Mouse (Mus musculus): ENCODE data around the gene Dnah3. TPM values are rescaled to one million over a fixed set of nuclear protein-coding genes. Genes with fewer than 3 reads are reported as not detected.

Gene Dnah3
- 0.01 TPM in 1 of 2 replicates, not detected in the other for polyA plus RNA-seq (2015; fragmentation: Nextera tagmentation; extraction: Ambion mirVana)

DNA sequence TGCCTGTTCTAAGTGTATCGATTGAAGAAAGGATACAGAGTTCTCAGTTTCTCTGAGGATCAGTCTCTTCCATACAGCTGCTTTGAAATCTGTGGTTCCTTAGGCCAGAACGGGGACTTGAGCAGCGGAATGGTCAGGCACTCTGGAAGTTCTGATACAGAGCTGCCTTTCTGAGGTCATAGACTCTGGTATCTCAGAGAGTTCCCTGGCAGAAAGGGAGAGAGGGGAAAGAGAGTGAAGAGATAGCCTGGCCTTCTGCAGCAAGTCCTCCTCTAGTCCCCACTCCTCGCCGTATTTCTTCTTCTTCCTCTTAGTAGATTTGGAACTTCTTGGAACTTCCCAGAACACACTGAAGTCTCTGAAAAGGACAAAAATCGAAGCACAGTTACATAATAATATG lies at the start of gene Dnah3:
TSS of gene Dnah3 (minus strand) at position 101 of the 400 bp plus-strand sequence.
- 81% methylated on average over 6 of the region's 6 CpGs for WGBS
- no peak within 1 kb of the TSS for H3K4me2 ChIP-seq
- no peaks in the 10 kb centered on the region for H3K4me1 ChIP-seq
- H3K9ac ChIP-seq, result no peak within 1 kb of the TSS
- H3K27ac ChIP-seq, result no peak within 1 kb of the TSS
- H3K4me3 ChIP-seq (replicated peaks), result no peak within 1 kb of the TSS
- no peaks in the 10 kb centered on the region for H3K36me3 ChIP-seq
- H3K9me3 ChIP-seq, result no peaks in the 10 kb centered on the region
- no peaks in the 10 kb centered on the region for H3K27me3 ChIP-seq (replicated peaks)
- no peak for ATAC-seq (ENCODE audit: insufficient read depth, low FRiP score, low read depth)

DNA sequence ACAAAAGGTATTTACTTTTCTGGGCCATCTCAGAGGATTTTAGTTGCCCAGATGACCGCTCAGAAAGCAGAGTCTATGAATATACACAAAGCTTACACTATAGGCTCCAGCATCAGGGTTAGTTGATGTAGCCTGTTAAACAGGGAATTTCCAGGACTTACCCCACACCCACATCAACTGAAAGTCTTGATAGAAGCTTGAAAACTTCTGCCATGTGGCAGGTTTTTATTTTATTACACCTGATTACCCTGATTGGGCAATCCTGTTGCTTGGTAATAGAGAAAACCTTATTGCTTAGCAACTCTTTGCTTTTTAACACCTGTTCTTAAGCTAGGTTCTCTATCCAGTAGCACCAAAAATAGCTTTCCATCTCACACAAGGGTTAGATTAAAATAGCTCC lies 47.7 kb upstream of the Dnah3 start:
- no peak overlapping the region for H3K9ac ChIP-seq
- H3K27me3 ChIP-seq (replicated peaks), result 0 out of 2 replicates have a peak, but pooled peaks cover 4% of the 10 kb centered on the region
- no peaks in the 10 kb centered on the region for H3K4me1 ChIP-seq
- no peak for ATAC-seq (ENCODE audit: insufficient read depth, low FRiP score, low read depth)
- no peaks in the 10 kb centered on the region for H3K9me3 ChIP-seq
- WGBS, result 83% methylated on average over 1 of the region's 1 CpGs
- H3K4me2 ChIP-seq, result no peak overlapping the region
- no peak overlapping the region for H3K27ac ChIP-seq
- no peak overlapping the region for H3K4me3 ChIP-seq (replicated peaks)
- no peaks in the 10 kb centered on the region for H3K36me3 ChIP-seq

DNA sequence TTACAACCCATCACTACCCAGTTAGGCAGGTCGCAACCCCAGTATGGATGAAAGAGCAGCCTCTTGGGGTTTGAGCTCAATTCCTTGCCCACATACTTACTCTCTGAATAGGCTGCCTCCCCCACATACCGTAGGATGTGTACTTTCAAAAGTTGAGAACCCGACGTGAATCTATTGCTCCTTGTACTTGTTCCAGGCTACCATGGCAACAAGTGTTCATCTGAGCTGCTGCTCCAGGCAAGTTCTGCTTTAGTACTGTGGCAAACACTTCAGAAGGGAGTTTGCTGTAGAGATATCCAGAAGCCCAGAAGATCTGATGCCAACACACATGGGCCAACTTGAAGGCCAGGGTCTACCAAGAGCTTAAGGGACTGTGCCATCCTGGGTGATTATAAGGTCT lies 33.9 kb upstream of the Dnah3 start:
- Histone ChIP-seq H3K9me3 (no peaks in the 10 kb centered on the region), H3K4me2 (no peak overlapping the region), H3K4me1 (peaks cover 5% of the 10 kb centered on the region; the same call in 1 of the 2 replicates), H3K27ac (no peak overlapping the region), H3K9ac (no peak overlapping the region), H3K4me3 (replicated peaks) (no peak overlapping the region), H3K27me3 (replicated peaks) (no peaks in the 10 kb centered on the region), H3K36me3 (no peaks in the 10 kb centered on the region)
- no peak for ATAC-seq (ENCODE audit: insufficient read depth, low FRiP score, low read depth)
- WGBS, result 57% methylated on average over 4 of the region's 4 CpGs

DNA sequence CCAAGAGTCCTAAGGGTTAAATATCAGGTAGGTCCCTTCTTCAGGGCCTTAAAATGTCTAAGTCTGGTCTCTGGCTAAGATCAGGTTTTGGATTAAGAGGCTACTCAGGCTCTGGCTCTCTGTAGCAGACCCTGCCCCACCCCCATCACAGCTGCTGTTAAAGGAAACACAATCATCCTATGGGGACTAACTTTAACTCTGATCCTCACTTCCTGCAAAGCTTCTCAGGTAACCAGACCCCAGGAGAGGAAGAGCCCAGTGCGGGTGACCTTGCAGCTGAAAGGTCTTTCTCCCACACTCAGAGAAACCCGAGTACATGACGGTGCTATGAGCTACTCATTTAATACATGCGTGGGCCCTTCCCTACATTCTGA lies 32.6 kb upstream of the Dnah3 start:
- H3K27ac ChIP-seq, result no peak overlapping the region
- no peaks in the 10 kb centered on the region for H3K36me3 ChIP-seq
- H3K9me3 ChIP-seq, result no peaks in the 10 kb centered on the region
- H3K27me3 ChIP-seq (replicated peaks), result no peaks in the 10 kb centered on the region
- H3K4me3 ChIP-seq (replicated peaks), result no peak overlapping the region
- no peak overlapping the region for H3K4me2 ChIP-seq
- ATAC-seq (ENCODE audit: insufficient read depth, low FRiP score, low read depth), result no peak
- WGBS, result 34% methylated on average over 4 of the region's 4 CpGs
- peaks cover 5% of the 10 kb centered on the region; the same call in 1 of the 2 replicates for H3K4me1 ChIP-seq
- H3K9ac ChIP-seq, result no peak overlapping the region

DNA sequence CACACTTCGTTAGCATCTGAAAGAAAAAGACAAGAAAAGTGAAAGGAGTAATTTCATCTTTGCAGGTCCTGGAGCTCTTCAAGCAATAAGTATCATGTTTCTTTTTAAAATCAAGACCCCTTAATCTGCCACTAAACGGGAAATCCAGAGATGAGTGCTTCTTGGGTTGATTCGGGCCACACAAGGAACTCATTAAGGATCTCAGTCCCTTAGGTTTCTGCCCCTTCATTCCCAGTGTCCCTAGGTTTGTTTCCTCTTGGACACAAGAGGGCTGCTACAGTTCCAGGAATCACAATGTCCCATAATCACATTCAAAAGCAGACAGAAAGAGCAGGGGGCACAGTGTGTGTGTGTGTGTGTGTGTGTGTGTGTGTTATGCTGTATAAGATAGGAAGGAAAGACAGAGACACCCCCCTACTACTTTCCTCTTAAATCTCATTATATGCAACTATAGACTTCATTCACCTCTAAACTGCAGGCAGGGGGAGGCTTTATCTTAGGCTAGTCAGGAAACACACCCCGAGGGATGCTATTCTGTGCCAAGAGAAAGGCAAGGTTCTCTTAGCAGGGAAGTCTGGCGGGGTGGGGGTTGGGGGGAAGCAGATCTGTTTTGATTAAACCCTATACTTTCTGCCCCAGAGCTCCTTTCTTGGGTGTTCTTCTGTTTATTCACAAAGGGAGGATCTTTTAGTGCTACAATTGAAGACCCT lies 32.1 kb upstream of the Dnah3 start:
- peaks cover 5% of the 10 kb centered on the region; the same call in 1 of the 2 replicates for H3K4me1 ChIP-seq
- no peak overlapping the region for H3K4me3 ChIP-seq (replicated peaks)
- H3K27ac ChIP-seq, result no peak overlapping the region
- H3K9me3 ChIP-seq, result no peaks in the 10 kb centered on the region
- H3K4me2 ChIP-seq, result no peak overlapping the region
- H3K36me3 ChIP-seq, result no peaks in the 10 kb centered on the region
- no peaks in the 10 kb centered on the region for H3K27me3 ChIP-seq (replicated peaks)
- WGBS, result 43% methylated on average over 5 of the region's 5 CpGs
- ATAC-seq (ENCODE audit: insufficient read depth, low FRiP score, low read depth), result no peak
- no peak overlapping the region for H3K9ac ChIP-seq

DNA sequence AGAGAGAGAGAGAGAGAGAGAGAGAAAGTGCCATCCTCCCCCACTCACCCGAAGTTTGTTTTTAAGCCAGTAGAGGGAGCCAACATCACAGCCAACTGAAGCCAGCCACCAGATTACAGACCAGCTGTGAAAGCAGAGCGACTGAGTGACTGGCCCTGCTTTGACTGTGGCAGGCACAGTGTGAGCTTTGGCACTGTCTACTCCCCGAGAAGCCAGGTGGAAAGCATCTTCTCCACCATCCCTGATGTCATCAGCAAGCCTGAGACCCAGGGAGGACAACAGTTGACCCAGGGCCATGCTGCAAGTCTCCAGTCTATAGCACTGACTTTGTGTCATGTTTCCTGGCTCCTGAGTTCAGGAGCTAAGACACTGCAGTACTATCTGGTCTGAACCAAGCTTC lies 29.8 kb upstream of the Dnah3 start:
- no peak overlapping the region for H3K4me2 ChIP-seq
- peak; percentile 81 for ATAC-seq (ENCODE audit: insufficient read depth, low FRiP score, low read depth)
- peaks cover 6% of the 10 kb centered on the region; the same call in 1 of the 2 replicates for H3K36me3 ChIP-seq
- H3K9me3 ChIP-seq, result no peaks in the 10 kb centered on the region
- H3K4me3 ChIP-seq (replicated peaks), result no peak overlapping the region
- H3K9ac ChIP-seq, result no peak overlapping the region
- H3K4me1 ChIP-seq, result peaks cover 5% of the 10 kb centered on the region; the same call in 1 of the 2 replicates
- WGBS, result 2% methylated on average over 3 of the region's 3 CpGs
- no peaks in the 10 kb centered on the region for H3K27me3 ChIP-seq (replicated peaks)
- no peak overlapping the region for H3K27ac ChIP-seq

DNA sequence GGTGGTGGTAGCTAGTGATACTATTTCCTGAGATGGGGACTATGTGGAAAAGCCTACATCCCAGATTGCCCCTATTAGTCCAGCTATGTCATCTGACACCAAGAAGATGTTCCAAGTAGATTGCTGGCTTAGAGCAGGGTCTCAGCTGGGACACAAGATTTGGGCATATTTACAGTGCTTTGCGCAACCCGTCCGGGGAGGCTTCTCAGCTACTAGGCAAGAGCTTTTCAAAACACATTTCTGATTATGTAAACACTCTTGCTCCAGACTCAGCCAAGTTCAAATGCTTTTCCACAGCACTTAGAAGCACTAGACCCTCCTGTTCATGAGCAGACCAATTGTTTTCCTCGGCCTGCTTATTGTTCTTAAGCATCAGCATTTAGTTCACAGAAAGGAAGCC lies 28.7 kb upstream of the Dnah3 start:
- H3K9ac ChIP-seq, result no peak overlapping the region
- peaks cover 5% of the 10 kb centered on the region; the same call in 1 of the 2 replicates for H3K4me1 ChIP-seq
- H3K36me3 ChIP-seq, result peaks cover 6% of the 10 kb centered on the region; the same call in 1 of the 2 replicates
- no peaks in the 10 kb centered on the region for H3K27me3 ChIP-seq (replicated peaks)
- ATAC-seq (ENCODE audit: insufficient read depth, low FRiP score, low read depth), result no peak
- H3K27ac ChIP-seq, result no peak overlapping the region
- no peak overlapping the region for H3K4me2 ChIP-seq
- no peaks in the 10 kb centered on the region for H3K9me3 ChIP-seq
- WGBS, result 67% methylated on average over 4 of the region's 4 CpGs
- H3K4me3 ChIP-seq (replicated peaks), result no peak overlapping the region

DNA sequence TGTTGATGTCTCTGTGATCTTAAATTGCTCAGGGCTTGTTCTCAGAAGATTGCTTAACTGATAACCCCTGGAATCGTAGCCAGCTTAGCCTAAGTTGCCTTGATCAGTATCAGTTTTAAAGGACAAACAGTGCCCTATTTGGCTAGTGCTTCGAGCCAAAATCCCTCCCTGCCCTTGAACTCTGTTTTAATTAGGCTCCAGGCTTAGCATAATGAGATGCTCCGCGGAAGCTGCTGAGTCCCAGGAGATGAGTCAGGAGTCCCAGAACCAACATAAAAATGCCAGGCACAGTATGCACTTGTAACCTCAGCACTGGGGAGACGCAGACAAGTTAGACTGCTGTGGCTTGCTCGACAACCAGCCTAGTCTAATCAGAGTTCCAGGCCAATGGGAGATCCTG lies 22.4 kb upstream of the Dnah3 start:
- Histone ChIP-seq H3K9ac (no peak overlapping the region), H3K27ac (no peak overlapping the region), H3K9me3 (no peaks in the 10 kb centered on the region), H3K4me3 (replicated peaks) (no peak overlapping the region), H3K36me3 (peaks cover 11% of the 10 kb centered on the region), H3K4me1 (no peaks in the 10 kb centered on the region), H3K27me3 (replicated peaks) (no peaks in the 10 kb centered on the region), H3K4me2 (no peak overlapping the region)
- WGBS, result 52% methylated on average over 6 of the region's 6 CpGs
- ATAC-seq (ENCODE audit: insufficient read depth, low FRiP score, low read depth), result no peak

DNA sequence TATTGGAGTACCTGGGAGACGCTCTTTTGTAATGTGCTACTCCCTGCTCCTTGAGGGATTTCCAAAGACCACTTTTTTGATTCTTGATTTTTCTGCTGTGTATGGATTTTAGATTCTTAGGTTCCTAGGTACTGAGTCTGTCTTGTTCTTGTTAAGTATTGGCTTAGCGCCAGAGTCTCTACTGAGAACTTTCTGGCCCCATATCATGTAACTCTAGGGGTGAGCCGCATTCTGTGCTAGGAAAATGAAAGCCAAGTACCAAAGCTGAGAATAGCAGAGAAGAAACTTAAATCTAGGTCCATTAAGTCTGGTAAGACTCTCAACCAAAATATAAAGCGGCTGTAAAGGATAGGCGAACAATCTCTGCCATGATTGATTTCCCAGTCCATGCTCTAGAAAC lies 21.9 kb upstream of the Dnah3 start:
- ATAC-seq (ENCODE audit: insufficient read depth, low FRiP score, low read depth), result no peak
- 81% methylated on average over 5 of the region's 5 CpGs for WGBS
- peaks cover 11% of the 10 kb centered on the region for H3K36me3 ChIP-seq
- H3K9me3 ChIP-seq, result no peaks in the 10 kb centered on the region
- H3K4me3 ChIP-seq (replicated peaks), result no peak overlapping the region
- H3K9ac ChIP-seq, result no peak overlapping the region
- no peaks in the 10 kb centered on the region for H3K4me1 ChIP-seq
- H3K4me2 ChIP-seq, result no peak overlapping the region
- H3K27me3 ChIP-seq (replicated peaks), result no peaks in the 10 kb centered on the region
- H3K27ac ChIP-seq, result no peak overlapping the region

DNA sequence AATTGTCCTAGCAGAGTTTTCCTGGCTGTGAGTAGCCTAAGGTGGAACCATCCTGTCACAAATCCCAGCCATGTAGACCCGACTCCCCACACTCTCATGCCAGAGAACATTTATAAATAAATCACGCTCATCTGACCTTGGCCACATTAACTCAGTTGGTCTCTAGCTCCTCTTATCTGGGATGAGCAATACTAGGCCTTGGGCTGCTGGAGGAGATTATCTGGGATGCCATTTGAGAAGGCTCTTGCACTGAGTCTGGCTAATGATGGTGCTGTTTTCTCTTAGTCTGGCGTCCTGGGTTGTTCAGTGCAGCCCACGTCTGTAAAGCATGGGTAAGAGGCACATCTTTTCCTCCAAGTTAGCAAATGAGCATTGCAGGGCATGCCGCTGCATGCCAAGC lies 14.6 kb upstream of the Dnah3 start:
- no peak overlapping the region for H3K4me2 ChIP-seq
- no peaks in the 10 kb centered on the region for H3K36me3 ChIP-seq
- H3K9ac ChIP-seq, result no peak overlapping the region
- no peak for ATAC-seq (ENCODE audit: insufficient read depth, low FRiP score, low read depth)
- no peaks in the 10 kb centered on the region for H3K9me3 ChIP-seq
- 78% methylated on average over 5 of the region's 5 CpGs for WGBS
- no peak overlapping the region for H3K27ac ChIP-seq
- no peaks in the 10 kb centered on the region for H3K27me3 ChIP-seq (replicated peaks)
- H3K4me3 ChIP-seq (replicated peaks), result no peak overlapping the region
- H3K4me1 ChIP-seq, result no peaks in the 10 kb centered on the region

DNA sequence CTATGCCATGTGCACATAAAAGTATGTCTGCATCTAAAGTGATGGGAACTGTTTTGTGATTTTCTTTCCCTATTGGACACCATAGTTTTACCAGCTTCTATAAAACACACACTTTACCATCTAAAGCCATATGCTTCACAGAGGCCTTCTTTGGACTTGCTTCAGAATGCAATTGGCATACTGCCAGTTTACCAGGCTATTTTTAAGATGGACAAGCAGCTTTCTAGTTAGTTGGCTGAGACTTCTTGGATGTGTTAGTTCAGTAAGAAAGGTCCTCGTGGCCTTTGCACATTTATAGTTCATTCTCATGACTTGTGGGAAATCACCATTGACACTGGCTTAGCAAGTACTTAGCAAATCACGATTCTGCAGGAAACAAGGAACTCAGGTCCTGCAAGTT lies 11.3 kb upstream of the Dnah3 start:
- Histone ChIP-seq H3K9me3 (no peaks in the 10 kb centered on the region), H3K4me1 (peaks cover 8% of the 10 kb centered on the region), H3K27me3 (replicated peaks) (no peaks in the 10 kb centered on the region), H3K4me3 (replicated peaks) (no peak overlapping the region), H3K27ac (no peak overlapping the region), H3K9ac (no peak overlapping the region), H3K4me2 (no peak overlapping the region), H3K36me3 (no peaks in the 10 kb centered on the region)
- no peak for ATAC-seq (ENCODE audit: insufficient read depth, low FRiP score, low read depth)
- 40% methylated on average over 2 of the region's 2 CpGs for WGBS

DNA sequence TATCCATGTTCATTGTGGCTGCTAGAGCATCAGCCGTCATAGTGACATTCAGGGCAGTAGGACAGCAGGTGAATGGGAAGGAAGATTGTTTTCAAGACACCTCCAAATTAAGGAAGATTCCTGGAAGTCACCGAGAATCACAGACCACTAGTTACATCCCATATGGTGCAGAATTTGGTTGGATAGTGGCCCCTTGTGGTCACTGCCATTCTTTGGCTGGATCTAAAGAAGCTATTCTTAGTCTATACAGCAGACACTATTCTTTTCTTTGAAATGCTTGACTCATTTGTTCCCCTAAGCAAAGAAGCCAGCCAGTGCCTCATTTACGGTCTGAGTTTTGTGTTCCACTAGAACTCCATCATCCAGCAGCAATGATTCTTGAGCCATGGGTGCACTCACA lies 9.9 kb upstream of the Dnah3 start:
- Histone ChIP-seq H3K27ac (no peak overlapping the region), H3K27me3 (replicated peaks) (no peaks in the 10 kb centered on the region), H3K4me3 (replicated peaks) (no peak overlapping the region), H3K4me1 (peaks cover 8% of the 10 kb centered on the region), H3K9me3 (no peaks in the 10 kb centered on the region), H3K4me2 (no peak overlapping the region), H3K9ac (no peak overlapping the region), H3K36me3 (no peaks in the 10 kb centered on the region)
- no peak for ATAC-seq (ENCODE audit: insufficient read depth, low FRiP score, low read depth)
- 70% methylated on average over 3 of the region's 3 CpGs for WGBS
